Mouse (Mus musculus) neural tube, embryonic 12.5 days (tissue): ENCODE data around the gene Pnpo. TPM values are rescaled to one million over a fixed set of nuclear protein-coding genes. Genes with fewer than 3 reads are reported as not detected.

ENCODE experiments used
- ATAC-seq: fragments of 200-750 bp; cut with Nextera tagmentation; 2 replicates; pipeline ENCODE4 v1.8.0; 2017; ENCODE audit warnings: low read depth, mild to moderate bottlenecking, moderate TSS enrichment, moderate library complexity; ENCODE audit not compliant: low FRiP score
- H3K27ac ChIP-seq: fragments of 300-500 bp; sonication (generic); 2 replicates; pipeline ENCODE4 v1.5.1; 2016
- H3K27me3 ChIP-seq: fragments of 300-500 bp; sonication (generic); replicated peaks from 2 replicates; pipeline ENCODE4 v1.6.1; 2016; ENCODE audit warnings: mild to moderate bottlenecking
- H3K36me3 ChIP-seq: fragments of 300-500 bp; sonication (generic); 2 replicates; pipeline ENCODE4 v1.6.1; 2016; ENCODE audit warnings: mild to moderate bottlenecking
- H3K4me1 ChIP-seq: fragments of 300-500 bp; sonication (generic); 2 replicates; pipeline ENCODE4 v1.6.1; 2016
- H3K4me2 ChIP-seq: fragments of 300-500 bp; sonication (generic); replicated peaks from 2 replicates; pipeline ENCODE4 v1.6.1; 2016; ENCODE audit warnings: mild to moderate bottlenecking
- H3K4me3 ChIP-seq: fragments of 300-500 bp; sonication (generic); 2 replicates; pipeline ENCODE4 v1.5.1; 2016
- H3K9ac ChIP-seq: fragments of 300-500 bp; sonication (generic); 2 replicates; pipeline ENCODE4 v1.6.1; 2016; ENCODE audit warnings: mild to moderate bottlenecking
- H3K9me3 ChIP-seq: fragments of 300-500 bp; sonication (generic); 2 replicates; pipeline ENCODE4 v1.6.1; 2016; ENCODE audit warnings: mild to moderate bottlenecking
- WGBS: fragments of 180-500 bp; shearing (Covaris S2); methylation state at CpG from one replicate; pipeline ENCODE4 v1.1.7; 2016; 5-methylcytosine and 5-hydroxymethylcytosine counted together
- polyA plus RNA-seq: library from polyadenylated mRNA; unstranded; fragments of >200 nt; fragmentation: Nextera tagmentation; extraction: Ambion mirVana; gene quantifications from 2 replicates; pipeline ENCODE4 v1.2.1, GENCODE M21; 2016

Pnpo gene
- polyA plus RNA-seq = 18.3 and 18.9 TPM in 2 replicates

DNA sequence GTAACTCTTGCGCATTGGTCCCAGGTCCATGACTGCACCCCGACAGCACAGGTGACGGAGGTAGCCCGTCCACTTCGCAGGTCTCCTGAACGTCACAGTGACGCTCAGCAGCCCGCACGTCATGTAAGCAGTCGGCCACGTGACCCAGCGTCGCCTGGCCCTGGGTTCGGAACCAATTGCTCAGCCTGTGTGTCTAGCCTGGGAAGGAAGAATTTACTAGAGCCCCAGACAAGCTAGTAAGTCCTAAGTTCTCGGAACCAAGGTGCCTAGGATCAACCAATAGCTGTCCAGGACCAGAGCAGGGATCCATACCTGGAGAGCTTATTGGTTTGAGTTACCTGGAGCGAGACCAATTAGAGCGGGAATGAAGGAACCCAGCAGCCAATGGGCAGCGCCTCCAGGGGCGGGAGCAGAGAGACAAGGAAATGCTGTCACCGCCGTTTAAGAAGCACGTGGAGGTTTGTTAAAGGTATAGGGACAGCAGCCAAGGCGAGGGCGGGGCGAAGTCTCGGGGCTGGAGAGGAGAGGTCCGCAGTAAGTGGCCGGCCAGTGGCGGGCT lies at the start of gene Pnpo:
TSS of gene Pnpo (minus strand) at position 241 of the 559 bp plus-strand sequence.
- ATAC-seq = peak; percentile 95
- H3K4me3 ChIP-seq = peak within 1 kb of the TSS; percentile 49
- H3K9ac ChIP-seq = peak within 1 kb of the TSS; percentile 60
- peaks cover 11% of the 10 kb centered on the region for H3K4me1 ChIP-seq
- H3K27me3 ChIP-seq = no peaks in the 10 kb centered on the region
- no peaks in the 10 kb centered on the region for H3K36me3 ChIP-seq
- WGBS = under 1% methylated on average over 29 of the region's 29 CpGs
- no peak within 1 kb of the TSS for H3K27ac ChIP-seq
- H3K9me3 ChIP-seq = no peaks in the 10 kb centered on the region
- peak within 1 kb of the TSS; percentile 92 for H3K4me2 ChIP-seq

DNA sequence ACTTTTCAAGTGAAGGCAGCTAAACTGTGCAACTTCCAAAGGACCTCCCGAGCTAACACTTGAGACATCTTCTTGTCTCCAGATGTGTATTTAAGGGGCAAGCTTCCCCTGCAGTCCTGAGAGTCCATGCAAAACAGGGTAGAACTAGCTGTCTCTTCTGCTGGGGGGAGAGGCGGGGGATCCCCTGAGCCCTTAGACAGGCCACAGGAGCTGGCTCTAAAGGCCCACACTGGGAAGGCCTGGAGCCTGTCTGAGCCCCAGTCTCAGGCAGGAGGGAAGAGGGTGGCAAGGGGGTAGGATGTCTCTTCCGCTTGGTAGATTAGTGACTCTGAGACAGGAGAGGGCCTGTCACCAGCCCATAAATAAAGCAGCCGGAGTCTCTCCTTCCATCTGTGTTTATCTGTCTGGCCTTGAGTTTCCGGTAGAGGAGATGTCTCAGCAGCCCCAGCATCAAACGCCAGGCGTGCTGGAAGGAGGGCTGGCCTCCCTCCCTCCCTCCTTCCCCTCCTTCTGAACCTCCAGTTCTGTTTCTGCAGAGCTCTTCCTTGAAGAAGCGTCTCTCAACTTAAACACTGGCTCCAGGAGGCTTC lies 49.0 kb upstream of the Pnpo start:
- Histone ChIP-seq H3K27ac (no peak overlapping the region), H3K9me3 (no peaks in the 10 kb centered on the region), H3K4me2 (no peak overlapping the region), H3K4me3 (no peak overlapping the region), H3K36me3 (no peaks in the 10 kb centered on the region), H3K27me3 (peaks cover 6% of the 10 kb centered on the region), H3K4me1 (peaks cover 36% of the 10 kb centered on the region), H3K9ac (no peak overlapping the region)
- 35% methylated on average over 8 of the region's 8 CpGs for WGBS
- ATAC-seq = no peak

DNA sequence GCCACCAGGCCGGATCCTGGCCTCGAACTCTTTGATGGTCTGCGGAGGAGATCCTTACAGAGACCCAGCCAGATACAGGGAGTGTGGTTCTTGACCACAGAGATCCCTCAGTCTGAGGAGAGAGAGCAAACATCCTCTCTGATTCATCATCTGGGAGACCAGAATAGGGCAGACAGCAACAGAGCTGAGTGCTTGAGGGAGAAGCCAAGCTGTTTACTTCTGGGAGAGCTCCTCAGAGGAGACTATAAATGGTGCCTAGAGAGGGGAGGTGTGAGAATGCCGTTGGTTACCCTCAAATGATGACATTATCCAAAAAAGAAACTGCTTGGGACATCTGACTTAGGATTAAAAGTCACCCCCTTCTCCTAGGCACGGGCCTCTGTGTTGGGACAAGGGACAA lies 47.7 kb upstream of the Pnpo start:
- H3K9me3 ChIP-seq = no peaks in the 10 kb centered on the region
- H3K4me1 ChIP-seq = peaks cover 36% of the 10 kb centered on the region
- H3K4me2 ChIP-seq = no peak overlapping the region
- H3K9ac ChIP-seq = no peak overlapping the region
- peaks cover 12% of the 10 kb centered on the region; the same call in 1 of the 2 replicates for H3K27me3 ChIP-seq
- H3K36me3 ChIP-seq = no peaks in the 10 kb centered on the region
- WGBS = 78% methylated on average over 5 of the region's 5 CpGs
- no peak overlapping the region for H3K27ac ChIP-seq
- no peak for ATAC-seq
- no peak overlapping the region for H3K4me3 ChIP-seq

- Histone ChIP-seq H3K27me3 (peaks cover 26% of the 10 kb centered on the region), H3K4me1 (peaks cover 33% of the 10 kb centered on the region), H3K9me3 (no peaks in the 10 kb centered on the region), H3K4me2 (peak overlapping the region; percentile 60), H3K4me3 (peak overlapping the region; percentile 27; the same call in 1 of the 2 replicates), H3K9ac (peak overlapping the region; percentile 14; the same call in 1 of the 2 replicates), H3K36me3 (no peaks in the 10 kb centered on the region), H3K27ac (no peak overlapping the region)
- ATAC-seq = 0 out of 2 replicates have a peak, but pooled peaks have one; percentile 33
- 7% methylated on average over 31 of the region's 31 CpGs for WGBS
Observed at GRCm38 (mm10) chr11:96987873-96988655, 44.3 kb upstream of the Pnpo start.

GRCm38 (mm10) chr11:96986463-96986862 lies 42.7 kb upstream of the Pnpo start:
- Histone ChIP-seq H3K27me3 (peaks cover 26% of the 10 kb centered on the region), H3K36me3 (no peaks in the 10 kb centered on the region), H3K4me3 (no peak overlapping the region), H3K4me2 (0 out of 2 replicates have a peak overlapping the region, but pooled peaks have one; percentile 14), H3K27ac (no peak overlapping the region), H3K4me1 (peaks cover 23% of the 10 kb centered on the region), H3K9ac (no peak overlapping the region), H3K9me3 (no peaks in the 10 kb centered on the region)
- ATAC-seq = no peak
- 9% methylated on average over 3 of the region's 3 CpGs for WGBS

- peaks cover 23% of the 10 kb centered on the region for H3K4me1 ChIP-seq
- H3K4me3 ChIP-seq = no peak overlapping the region
- no peaks in the 10 kb centered on the region for H3K36me3 ChIP-seq
- H3K27ac ChIP-seq = no peak overlapping the region
- H3K27me3 ChIP-seq = peaks cover 26% of the 10 kb centered on the region
- H3K4me2 ChIP-seq = no peak overlapping the region
- H3K9ac ChIP-seq = no peak overlapping the region
- 16% methylated on average over 4 of the region's 4 CpGs for WGBS
- no peak for ATAC-seq
- no peaks in the 10 kb centered on the region for H3K9me3 ChIP-seq
Observed at GRCm38 (mm10) chr11:96984903-96985302, 41.1 kb upstream of the Pnpo start.

- Histone ChIP-seq H3K4me3 (no peak within 1 kb of the TSS), H3K36me3 (no peaks in the 10 kb centered on the region), H3K4me1 (peaks cover 24% of the 10 kb centered on the region), H3K9me3 (no peaks in the 10 kb centered on the region), H3K27ac (no peak within 1 kb of the TSS), H3K27me3 (peaks cover 19% of the 10 kb centered on the region), H3K4me2 (peak within 1 kb of the TSS; percentile 39; the same call in 1 of the 2 replicates), H3K9ac (no peak within 1 kb of the TSS)
- ATAC-seq = no peak
- WGBS = 41% methylated on average over 7 of the region's 7 CpGs
Observed at GRCm38 (mm10) chr11:96982859-96983258, 39.1 kb upstream of the Pnpo start, which contains the start of gene Sp2. TSS of gene Sp2 (minus strand) at chr11:96982959.

- WGBS = 2% methylated on average over 7 of the region's 7 CpGs
- Histone ChIP-seq H3K27me3 (peaks cover 16% of the 10 kb centered on the region), H3K27ac (no peak overlapping the region), H3K9ac (no peak overlapping the region), H3K4me1 (peaks cover 19% of the 10 kb centered on the region), H3K4me3 (no peak overlapping the region), H3K9me3 (no peaks in the 10 kb centered on the region), H3K36me3 (no peaks in the 10 kb centered on the region), H3K4me2 (peak overlapping the region; percentile 39; the same call in 1 of the 2 replicates)
- no peak for ATAC-seq
Observed at GRCm38 (mm10) chr11:96982355-96982754, 38.6 kb upstream of the Pnpo start.

DNA sequence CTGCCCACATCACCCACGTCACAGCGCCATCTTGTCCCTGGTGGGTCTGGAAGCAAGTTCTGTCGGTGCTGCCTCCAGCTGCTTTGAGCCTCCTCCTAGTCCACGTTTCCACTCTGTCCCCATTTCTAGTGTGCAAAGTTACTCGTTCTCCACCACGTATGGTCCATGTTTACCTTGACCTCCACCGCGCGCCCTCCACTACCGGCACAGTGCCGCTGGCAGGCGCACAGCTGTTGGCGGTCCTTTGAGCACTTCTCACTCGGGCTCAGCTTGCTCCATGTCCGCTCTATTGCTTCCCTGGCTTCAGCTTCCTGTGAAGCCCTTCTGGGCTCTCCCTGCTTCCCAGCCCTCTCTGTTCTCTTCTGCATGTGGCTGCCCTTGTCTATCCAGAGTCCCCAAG lies 37.7 kb upstream of the Pnpo start:
- H3K27me3 ChIP-seq = peaks cover 14% of the 10 kb centered on the region
- no peak overlapping the region for H3K9ac ChIP-seq
- no peak overlapping the region for H3K27ac ChIP-seq
- no peak overlapping the region for H3K4me3 ChIP-seq
- no peaks in the 10 kb centered on the region for H3K36me3 ChIP-seq
- H3K4me1 ChIP-seq = peaks cover 18% of the 10 kb centered on the region
- 76% methylated on average over 15 of the region's 15 CpGs for WGBS
- H3K4me2 ChIP-seq = no peak overlapping the region
- no peak for ATAC-seq
- no peaks in the 10 kb centered on the region for H3K9me3 ChIP-seq

- Histone ChIP-seq H3K4me2 (no peak overlapping the region), H3K27ac (no peak overlapping the region), H3K9me3 (no peaks in the 10 kb centered on the region), H3K4me3 (no peak overlapping the region), H3K4me1 (peaks cover 23% of the 10 kb centered on the region), H3K9ac (no peak overlapping the region), H3K27me3 (peaks cover 8% of the 10 kb centered on the region), H3K36me3 (no peaks in the 10 kb centered on the region)
- no peak for ATAC-seq
- 76% methylated on average over 5 of the region's 5 CpGs for WGBS
Observed at GRCm38 (mm10) chr11:96980021-96980420, 36.2 kb upstream of the Pnpo start.

GRCm38 (mm10) chr11:96979329-96979728 lies 35.5 kb upstream of the Pnpo start:
- Histone ChIP-seq H3K27me3 (peaks cover 4% of the 10 kb centered on the region; the same call in 1 of the 2 replicates), H3K9ac (no peak overlapping the region), H3K4me3 (no peak overlapping the region), H3K9me3 (no peaks in the 10 kb centered on the region), H3K36me3 (no peaks in the 10 kb centered on the region), H3K4me1 (peaks cover 23% of the 10 kb centered on the region), H3K27ac (no peak overlapping the region), H3K4me2 (no peak overlapping the region)
- no peak for ATAC-seq
- 86% methylated on average over 7 of the region's 7 CpGs for WGBS
